Mouse (Mus musculus): ENCODE measurements around the gene Gnai2. TPM values are rescaled to one million over a fixed set of nuclear protein-coding genes. Genes with fewer than 3 reads are reported as not detected.

The Gnai2 gene
- polyA plus RNA-seq (2017; shearing (Covaris generic)), result 100 to 1,000 TPM; 136 to 264 (median 154) TPM

GRCm38 (mm10) chr9:107635279-107636028 is at the start of gene Gnai2:
Gene Gnai2 (minus strand): TSS chr9:107635367.
- peak; percentile 85 for ATAC-seq

- no peak for ATAC-seq
Measured at GRCm38 (mm10) chr9:107682405-107682804, 47.2 kb upstream of the Gnai2 start.

GRCm38 (mm10) chr9:107679501-107679900 is 44.3 kb upstream of the Gnai2 start, which contains the start of gene Gnat1:
Gene Gnat1 (minus strand): TSS chr9:107679712.
- no peak for ATAC-seq

GRCm38 (mm10) chr9:107678861-107679260 is 43.7 kb upstream of the Gnai2 start:
- ATAC-seq, result no peak

- ATAC-seq, result peak; percentile 39
Measured at GRCm38 (mm10) chr9:107677819-107678526, 42.8 kb upstream of the Gnai2 start.

- peak; percentile 48 for ATAC-seq
Measured at GRCm38 (mm10) chr9:107677091-107677784, 42.1 kb upstream of the Gnai2 start.

- ATAC-seq, result no peak
Measured at GRCm38 (mm10) chr9:107676302-107676701, 41.1 kb upstream of the Gnai2 start.

- peak; percentile 61 for ATAC-seq
Measured at GRCm38 (mm10) chr9:107675671-107676301, 40.6 kb upstream of the Gnai2 start.

- no peak for ATAC-seq
Measured at GRCm38 (mm10) chr9:107674609-107675429, 39.7 kb upstream of the Gnai2 start.

GRCm38 (mm10) chr9:107670259-107670658 is 35.1 kb upstream of the Gnai2 start:
- ATAC-seq, result no peak

- no peak for ATAC-seq
Measured at GRCm38 (mm10) chr9:107669480-107669945, 34.3 kb upstream of the Gnai2 start, which contains the start of gene Slc38a3. Gene Slc38a3 (minus strand): TSS chr9:107669530.

- no peak for ATAC-seq
Measured at GRCm38 (mm10) chr9:107668916-107669315, 33.7 kb upstream of the Gnai2 start.

- ATAC-seq, result no peak
Measured at GRCm38 (mm10) chr9:107668011-107668410, 32.8 kb upstream of the Gnai2 start.

- ATAC-seq, result no peak
Measured at GRCm38 (mm10) chr9:107667219-107667618, 32.1 kb upstream of the Gnai2 start.

- ATAC-seq, result no peak
Measured at GRCm38 (mm10) chr9:107666751-107667205, 31.6 kb upstream of the Gnai2 start.

- no peak for ATAC-seq
Measured at GRCm38 (mm10) chr9:107665308-107665707, 30.1 kb upstream of the Gnai2 start.

GRCm38 (mm10) chr9:107663525-107663924 is 28.4 kb upstream of the Gnai2 start:
- ATAC-seq, result no peak

- no peak for ATAC-seq
Measured at GRCm38 (mm10) chr9:107662342-107662741, 27.2 kb upstream of the Gnai2 start.

GRCm38 (mm10) chr9:107660777-107661176 is 25.6 kb upstream of the Gnai2 start:
- ATAC-seq, result no peak

GRCm38 (mm10) chr9:107659961-107660360 is 24.8 kb upstream of the Gnai2 start:
- ATAC-seq, result no peak

- ATAC-seq, result no peak
Measured at GRCm38 (mm10) chr9:107659551-107659950, 24.4 kb upstream of the Gnai2 start.

- ATAC-seq, result no peak
Measured at GRCm38 (mm10) chr9:107658096-107658495, 22.9 kb upstream of the Gnai2 start.
